Mouse (Mus musculus) thymus, postnatal 14 days (tissue): ENCODE measurements at regions not wholly inside any gene's neighbourhood (a gene's known extent, or its start where the extent isn't known, plus 50 kb on each side); places are given as distances from the start of the nearest gene placed in this dataset.
A peak's percentile ranks its signal among the peaks of the same experiment; 100 is the strongest.

Source experiments
- DNase-seq: peaks from one replicate; pipeline ENCODE4 v3.0.0; 2021

GRCm38 (mm10) chr14:25346813-25347610, 112.0 kb upstream of the Zmiz1 start:
- no peak for DNase-seq

GRCm38 (mm10) chr14:25350282-25350964, 108.6 kb upstream of the Zmiz1 start:
- DNase-seq: no peak

GRCm38 (mm10) chr14:25353804-25354203, 105.2 kb upstream of the Zmiz1 start:
- DNase-seq: no peak

GRCm38 (mm10) chr14:25354288-25354850, 104.6 kb upstream of the Zmiz1 start:
- no peak for DNase-seq

- no peak for DNase-seq
These were observed 101.2 kb upstream of the Zmiz1 start for GRCm38 (mm10) chr14:25357805-25358204.

GRCm38 (mm10) chr14:25359824-25360294, 99.1 kb upstream of the Zmiz1 start:
- no peak for DNase-seq

- no peak for DNase-seq
These were observed 98.3 kb upstream of the Zmiz1 start for GRCm38 (mm10) chr14:25360726-25361125.

GRCm38 (mm10) chr14:25361129-25361528, 97.9 kb upstream of the Zmiz1 start:
- DNase-seq: no peak

GRCm38 (mm10) chr14:25362771-25363170, 96.2 kb upstream of the Zmiz1 start:
- DNase-seq: no peak

GRCm38 (mm10) chr14:25365226-25365800, 93.7 kb upstream of the Zmiz1 start:
- DNase-seq: no peak

GRCm38 (mm10) chr14:25366009-25366408, 93.0 kb upstream of the Zmiz1 start:
- DNase-seq: no peak

- DNase-seq: no peak
These were observed 88.5 kb upstream of the Zmiz1 start for GRCm38 (mm10) chr14:25370306-25371020.

- DNase-seq: no peak
These were observed 88.0 kb upstream of the Zmiz1 start for GRCm38 (mm10) chr14:25371021-25371400.

- no peak for DNase-seq
These were observed 87.3 kb upstream of the Zmiz1 start for GRCm38 (mm10) chr14:25371661-25372060.

GRCm38 (mm10) chr14:25372581-25372980, 86.4 kb upstream of the Zmiz1 start:
- no peak for DNase-seq

- no peak for DNase-seq
These were observed 85.8 kb upstream of the Zmiz1 start for GRCm38 (mm10) chr14:25373167-25373566.

- DNase-seq: no peak
These were observed 84.0 kb upstream of the Zmiz1 start for GRCm38 (mm10) chr14:25375001-25375400.

GRCm38 (mm10) chr14:25377091-25377490, 81.9 kb upstream of the Zmiz1 start:
- DNase-seq: no peak

GRCm38 (mm10) chr14:25377554-25377899, 81.5 kb upstream of the Zmiz1 start:
- no peak for DNase-seq

GRCm38 (mm10) chr14:25377900-25378716, 80.9 kb upstream of the Zmiz1 start:
- DNase-seq: peak; percentile 92

GRCm38 (mm10) chr14:25378717-25379224, 80.2 kb upstream of the Zmiz1 start:
- DNase-seq: peak; percentile 61
